Mouse (Mus musculus) c-Kit-positive CD71-negative TER-119-negative erythroid progenitor cells, embryonic 14.5 days (primary cell): ENCODE measurements around the gene Bcl9.

ENCODE experiments used
- DNase-seq: peaks from one replicate; pipeline ENCODE4 v3.0.0-alpha.2; 2013; ENCODE audit warnings: low read depth

The Bcl9 gene

DNA sequence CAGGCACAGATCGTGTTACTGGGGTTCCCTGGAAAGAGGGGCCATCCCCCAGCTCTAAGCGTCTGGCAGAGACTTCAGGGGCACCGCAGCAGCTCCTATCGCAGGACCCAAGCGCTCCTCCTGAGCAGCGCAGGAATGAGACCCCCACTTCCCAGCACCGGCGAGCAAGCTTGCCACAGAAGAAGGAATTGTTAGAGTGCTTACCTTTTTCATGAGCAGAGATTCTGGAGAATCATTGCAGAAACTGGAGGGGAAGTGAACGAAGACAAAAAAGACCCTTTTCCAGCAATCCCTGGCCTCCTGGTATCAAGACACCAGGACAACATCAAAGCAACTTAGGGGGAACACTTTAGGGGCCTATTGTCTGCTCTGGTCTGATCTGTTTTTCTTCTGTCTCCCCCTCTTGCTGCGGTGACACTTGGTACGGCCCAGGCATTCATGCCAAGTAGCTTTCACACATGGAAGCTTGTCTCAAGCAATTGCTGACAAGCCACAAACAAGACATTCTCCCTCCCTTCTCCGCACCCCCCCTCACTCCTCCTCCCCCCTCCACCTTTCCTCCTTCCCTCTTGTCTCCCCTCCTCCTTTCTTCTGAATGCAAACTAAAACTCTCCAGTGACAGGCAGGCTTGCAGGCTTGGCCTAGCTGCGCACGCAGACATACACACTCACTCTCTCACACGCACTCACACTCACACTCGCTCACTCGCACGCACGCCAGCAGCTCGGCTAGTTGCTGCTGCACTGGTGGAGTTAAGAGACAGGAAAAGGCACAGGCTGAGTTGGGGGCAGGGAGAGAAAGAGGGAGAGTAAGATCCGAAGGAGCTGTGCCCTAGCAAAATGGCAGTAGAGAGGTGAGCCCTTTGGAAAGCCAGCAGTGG, at the start of gene Bcl9:
Gene Bcl9, minus strand, starts transcription at position 365 of the 880 bp plus-strand sequence.
- peak; percentile 47 for DNase-seq

DNA sequence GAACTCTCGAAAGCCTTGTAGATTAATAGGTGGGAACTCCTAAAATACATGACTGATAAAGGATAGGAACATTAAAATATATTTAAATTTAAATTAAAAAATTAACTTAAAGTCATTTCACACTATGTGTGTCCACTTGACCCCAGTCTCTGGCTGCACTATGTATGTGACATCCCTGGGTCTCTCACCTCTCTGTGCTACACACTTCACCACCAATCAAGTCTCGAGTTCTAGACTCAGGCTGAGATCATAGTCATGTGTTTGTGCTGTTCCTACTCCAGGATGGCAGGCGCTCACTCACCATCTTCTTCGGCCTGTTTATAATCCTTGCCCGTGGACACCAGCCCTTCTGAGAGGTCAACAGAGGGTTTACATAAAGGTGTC, 41.5 kb upstream of the Bcl9 start:
- no peak for DNase-seq

DNA sequence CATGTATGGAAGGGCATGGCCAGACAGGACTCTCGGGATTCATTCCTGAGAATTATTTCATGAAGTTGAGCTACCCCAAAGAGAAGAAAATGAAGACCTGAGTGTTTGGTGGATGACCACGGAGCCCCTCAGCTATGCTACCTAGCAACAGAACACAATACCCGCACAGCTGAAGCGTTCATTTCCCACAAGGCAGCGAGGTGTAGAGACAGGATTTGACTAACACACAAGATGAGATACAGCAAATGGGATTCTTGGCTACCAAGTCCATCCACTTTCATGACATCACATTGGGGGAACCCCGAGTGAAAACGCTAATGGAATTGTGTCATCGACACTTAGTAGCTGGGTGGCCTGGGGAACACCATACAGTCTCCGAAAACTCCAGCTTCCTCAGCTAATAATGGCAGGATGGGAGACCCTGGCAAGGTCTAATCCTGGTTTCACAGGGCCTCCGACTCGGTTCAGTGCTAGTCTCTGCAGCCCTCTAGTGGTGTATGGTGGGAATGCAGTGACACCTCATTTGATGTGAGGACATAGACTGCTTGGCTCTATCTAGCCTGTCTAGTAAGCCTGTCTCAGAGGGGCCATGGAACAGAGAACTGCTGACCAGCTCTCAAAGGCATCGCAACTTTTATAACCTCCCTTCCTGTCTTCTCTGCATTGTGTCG, 40.9 kb upstream of the Bcl9 start:
- peak; percentile 77 for DNase-seq

DNA sequence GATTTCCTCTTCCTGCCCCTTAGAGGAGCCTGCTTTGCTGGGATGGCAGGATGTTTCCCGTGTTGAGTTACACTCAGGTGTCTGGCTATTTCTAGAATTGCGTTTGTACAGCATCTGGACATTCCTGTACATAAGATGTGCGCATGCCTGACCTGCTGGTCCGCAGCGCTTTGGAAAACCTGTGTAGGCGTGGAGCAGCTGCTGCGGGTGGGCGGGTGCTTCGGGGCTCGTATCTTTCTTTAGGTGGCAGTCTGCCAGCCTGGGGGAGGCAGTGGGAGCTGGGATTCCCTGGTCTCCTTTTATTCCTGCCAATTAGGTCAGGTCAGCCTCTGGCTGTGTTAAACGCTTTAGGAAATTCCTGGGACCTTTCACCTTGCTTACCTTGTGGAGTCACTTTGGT, 39.6 kb upstream of the Bcl9 start:
- no peak for DNase-seq

DNA sequence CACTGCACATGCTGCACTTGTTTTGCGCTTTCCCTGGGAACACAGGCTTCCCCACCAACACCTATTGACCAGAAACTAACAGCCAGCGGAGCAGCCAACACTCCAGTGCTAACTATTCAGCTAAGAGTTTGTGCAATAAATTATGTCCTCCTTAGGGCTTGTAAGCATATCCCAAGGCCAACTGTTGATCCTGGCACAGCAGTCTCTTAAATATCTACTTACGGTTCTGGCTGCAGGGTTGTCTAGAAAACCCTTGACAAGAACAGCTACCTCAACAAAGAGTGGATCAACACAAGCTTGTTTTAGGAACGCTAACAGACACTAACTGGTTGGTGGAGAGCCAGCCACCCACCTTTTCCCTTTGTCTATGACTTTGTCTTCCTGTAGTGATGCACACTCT, 38.6 kb upstream of the Bcl9 start:
- DNase-seq, result no peak

DNA sequence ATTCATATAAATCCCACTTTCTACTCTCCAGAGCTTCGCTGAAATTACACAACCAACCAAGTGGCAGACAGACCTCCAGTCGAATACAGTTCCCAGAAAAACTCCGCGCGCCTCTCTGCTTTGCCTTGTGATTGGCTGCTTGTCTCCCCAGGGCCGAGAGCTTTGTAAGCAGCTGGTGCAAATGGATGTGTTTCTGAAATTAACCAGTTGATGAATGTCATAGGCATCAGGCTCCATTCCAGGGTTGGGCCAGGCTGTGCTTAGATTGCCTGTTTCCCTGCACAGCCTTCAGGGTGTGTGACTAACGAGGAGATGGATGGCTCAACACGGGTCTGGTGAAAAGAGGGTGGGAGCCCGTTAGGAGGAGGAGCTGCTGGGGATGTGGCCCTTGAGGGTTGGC, 36.9 kb upstream of the Bcl9 start:
- DNase-seq, result no peak

DNA sequence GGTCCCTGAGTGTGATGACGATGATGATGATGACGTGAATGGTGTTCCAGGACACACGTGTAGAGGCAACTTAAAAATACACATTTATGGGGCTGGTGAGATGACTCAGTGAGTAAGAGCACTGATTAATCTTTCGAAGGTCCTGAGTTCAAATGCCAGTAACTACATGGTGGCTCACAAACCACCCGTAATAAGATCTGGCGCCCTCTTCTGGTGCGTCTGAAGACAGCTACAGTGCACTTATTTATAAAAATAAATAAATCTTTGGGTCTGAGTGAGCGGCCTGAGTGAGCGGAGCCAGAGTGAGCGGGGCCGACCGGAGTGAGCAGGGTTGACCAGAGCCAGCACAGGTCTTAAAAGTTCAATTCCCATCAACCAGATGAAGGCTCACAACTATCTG, 34.5 kb upstream of the Bcl9 start:
- DNase-seq, result no peak

DNA sequence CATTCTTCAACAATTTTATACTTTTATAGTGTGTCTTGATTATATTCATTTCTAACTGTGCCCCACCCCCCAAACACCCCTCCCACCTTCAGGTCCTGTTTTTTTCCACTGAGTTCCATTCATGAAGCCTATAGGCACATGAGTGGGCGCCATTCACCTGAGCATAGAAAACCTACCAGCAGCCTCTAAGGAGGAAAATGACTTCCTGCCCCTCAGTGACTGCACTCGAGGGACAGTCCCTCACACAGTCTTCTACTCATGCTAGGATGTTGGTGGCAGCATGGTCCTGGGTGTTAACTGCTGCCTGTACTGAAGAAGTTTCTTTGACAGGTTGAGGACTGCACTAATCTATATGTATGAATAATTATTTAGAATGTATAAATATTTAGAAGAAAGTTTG, 30.1 kb upstream of the Bcl9 start:
- no peak for DNase-seq

DNA sequence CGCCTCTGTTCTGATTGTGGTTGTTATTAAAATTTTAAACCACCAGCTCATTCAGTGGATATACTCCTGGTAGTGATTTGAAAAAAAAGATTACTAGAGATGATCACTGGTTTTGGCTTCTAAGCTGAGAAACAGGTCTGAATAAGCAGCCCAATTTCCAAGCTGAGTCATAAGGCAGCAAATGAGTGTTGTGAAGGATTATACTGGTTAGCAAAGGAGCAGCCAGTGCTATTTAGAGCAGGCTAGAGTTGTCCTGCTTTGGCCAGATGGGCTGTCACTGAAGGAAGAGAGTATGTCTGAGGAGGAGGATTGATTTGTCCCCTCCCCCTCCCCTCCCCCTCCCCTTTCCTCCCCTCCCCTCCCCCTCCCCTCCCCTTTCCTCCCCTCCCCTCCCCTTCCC, 29.6 kb upstream of the Bcl9 start:
- no peak for DNase-seq

DNA sequence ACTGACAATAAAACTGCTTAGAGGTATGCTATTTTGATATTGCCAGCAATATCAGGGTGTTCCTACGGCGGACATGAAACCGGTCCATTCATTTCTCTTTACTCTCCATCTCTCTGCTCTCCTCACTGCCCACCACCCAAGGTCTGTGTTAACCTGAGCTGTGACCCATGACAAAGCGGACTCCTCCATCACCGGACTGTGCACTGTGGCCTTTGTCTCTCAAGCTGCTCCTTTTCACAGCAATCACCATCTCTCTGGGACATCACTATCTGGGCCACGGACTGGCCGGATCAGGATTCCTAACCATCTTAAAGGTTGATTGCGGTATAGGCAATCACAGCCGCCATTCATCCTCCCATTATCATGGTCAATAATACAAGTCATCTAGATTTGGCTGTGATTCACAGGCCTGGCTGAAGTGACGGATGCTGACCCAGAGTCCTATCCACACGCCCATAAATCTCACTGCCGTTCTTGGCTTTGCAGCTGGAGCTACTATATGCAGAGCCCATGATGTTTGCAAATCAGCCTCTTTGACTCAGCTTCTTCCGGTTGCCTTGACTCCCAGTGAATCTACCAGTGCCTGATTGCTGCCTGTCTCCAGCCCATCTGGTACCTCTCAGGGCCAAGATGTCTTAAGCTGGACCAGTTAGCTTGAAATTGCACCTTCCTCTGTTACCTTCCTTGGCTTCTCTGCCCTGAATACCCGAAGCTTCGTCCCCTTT, 28.1 kb upstream of the Bcl9 start:
- DNase-seq, result no peak

DNA sequence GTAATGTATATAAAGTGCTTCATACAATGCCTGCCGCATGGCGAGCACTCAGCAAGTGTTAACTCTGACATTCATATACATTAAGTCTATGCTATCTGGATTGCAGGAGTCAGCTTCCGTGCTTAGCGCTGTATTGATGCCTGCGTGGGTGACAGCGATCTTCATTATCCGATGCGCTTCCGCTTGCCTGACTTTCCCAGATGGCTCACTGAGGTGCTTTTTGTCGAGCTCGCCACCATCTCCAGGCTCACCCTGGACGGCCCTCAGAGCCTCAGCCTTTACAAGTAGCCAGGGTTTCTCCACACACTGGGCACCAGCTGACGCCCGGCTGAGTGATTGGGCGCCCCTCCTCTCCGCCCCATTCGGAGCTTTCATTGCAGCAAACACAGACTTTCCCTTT, 26.3 kb upstream of the Bcl9 start:
- DNase-seq, result no peak

DNA sequence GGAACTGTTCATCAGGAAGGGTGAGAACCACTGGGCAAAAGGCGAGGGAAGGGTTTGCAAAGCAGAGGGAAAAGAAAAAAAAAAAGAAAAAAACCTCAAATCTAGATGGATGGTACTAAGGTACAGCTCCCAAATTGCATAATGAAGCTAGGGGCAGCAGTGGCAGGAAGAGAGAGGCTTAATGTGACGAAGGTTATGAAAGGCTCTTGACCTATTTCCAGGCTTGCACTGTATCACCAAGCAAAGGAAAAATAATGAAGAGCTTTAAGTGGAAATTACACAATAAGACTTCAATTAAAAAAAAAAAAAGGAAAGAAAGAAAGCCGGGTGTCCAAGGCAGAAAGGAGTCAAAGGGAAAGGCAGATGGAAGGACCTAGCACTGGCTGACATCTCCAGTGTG, 19.6 kb upstream of the Bcl9 start:
- DNase-seq, result no peak

DNA sequence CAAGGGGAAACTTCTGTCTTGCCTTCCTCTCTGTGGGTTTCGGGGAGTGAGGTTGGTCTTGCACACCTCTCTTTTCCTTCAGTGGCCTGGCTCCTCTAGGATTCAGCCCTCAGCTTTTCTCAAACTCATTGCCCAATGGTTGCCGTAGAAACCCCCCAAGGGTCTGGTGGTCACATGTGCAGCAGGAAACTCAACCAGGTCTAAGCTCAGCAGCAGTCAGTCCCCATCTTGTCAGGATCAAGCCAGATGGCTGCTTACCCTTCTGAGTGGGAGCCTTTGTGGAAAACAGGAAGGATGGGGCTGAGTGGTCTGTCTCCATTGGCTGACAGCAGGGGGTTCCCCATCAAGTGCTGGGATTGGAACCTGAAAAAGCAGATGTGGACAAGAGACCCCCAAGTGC, 15.7 kb upstream of the Bcl9 start:
- DNase-seq, result no peak

DNA sequence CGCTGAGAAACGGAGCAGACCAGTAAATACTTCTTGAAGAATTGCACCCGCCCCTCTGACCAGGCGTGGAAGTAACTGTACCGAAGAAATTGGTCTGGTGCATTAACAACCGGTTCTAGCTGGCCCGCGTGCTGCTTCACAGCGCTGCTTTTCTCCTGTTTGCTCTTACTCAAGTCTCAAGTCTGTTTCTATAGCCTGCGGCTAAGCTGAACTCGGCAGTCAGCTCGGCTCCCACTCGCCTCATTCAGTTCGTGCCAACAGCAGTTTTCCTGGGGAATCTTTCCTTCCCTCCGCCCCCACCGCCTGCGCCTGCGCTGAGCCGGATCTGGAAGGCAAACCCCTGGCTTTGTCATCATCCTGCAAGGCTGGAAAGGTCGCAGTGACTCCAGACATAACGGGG, 14.3 kb upstream of the Bcl9 start:
- DNase-seq, result no peak

DNA sequence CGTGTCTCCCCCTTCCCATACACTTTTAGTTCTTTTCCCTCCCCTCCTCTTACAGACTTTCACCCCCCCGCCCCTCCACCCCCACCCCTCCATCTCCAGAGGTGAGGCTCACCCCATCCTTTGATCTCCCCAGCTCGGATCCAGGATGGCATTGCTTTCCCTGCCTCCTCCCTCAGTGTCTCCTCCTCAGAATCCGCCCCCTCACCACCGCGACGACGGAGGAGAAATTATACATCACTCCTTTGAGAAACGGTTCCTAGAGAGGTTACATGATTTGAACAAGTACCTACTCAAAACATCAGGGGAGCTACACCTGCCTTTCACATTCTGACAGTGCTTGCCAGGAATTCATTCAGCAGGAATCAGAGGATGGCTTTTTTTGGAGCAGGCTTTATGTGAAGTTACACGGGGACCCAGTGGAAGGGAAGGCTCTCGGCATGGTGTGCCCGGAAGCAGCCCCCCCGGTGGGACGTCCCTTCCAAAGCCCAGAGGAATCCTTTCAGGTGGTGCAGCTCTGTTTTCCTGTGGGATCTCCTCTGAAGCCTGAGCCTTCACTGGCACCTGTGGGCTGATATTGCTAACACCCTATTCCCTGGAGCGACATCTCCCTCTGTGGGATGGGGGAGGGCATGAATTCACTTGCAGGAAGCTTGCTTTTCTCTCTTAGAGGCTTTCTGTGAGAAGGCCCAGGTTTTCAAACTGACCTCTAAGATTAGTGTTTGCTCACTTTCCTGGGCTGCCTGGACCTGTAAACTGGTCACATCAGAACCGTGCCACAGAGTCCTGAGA, 12.2 kb upstream of the Bcl9 start:
- DNase-seq, result no peak

DNA sequence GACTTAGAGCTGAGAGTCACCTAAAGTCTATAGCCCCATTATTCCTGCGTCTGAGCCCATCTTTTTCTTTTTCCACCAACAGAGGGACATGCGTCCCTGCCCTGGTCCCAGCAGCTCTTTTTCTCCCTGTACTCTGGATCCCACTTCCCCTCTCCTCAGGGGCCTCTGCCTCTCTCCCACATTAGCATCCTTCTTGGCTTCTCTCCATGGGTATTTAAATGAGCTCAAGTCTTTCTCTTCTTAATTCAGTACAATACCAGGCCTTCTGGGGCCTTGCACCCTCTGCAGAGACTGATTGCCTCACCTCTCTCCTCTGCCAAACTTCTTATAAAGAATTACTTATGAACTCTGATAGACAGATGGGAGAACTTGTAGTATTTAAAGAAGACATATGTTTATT, 10.7 kb upstream of the Bcl9 start:
- DNase-seq, result no peak

DNA sequence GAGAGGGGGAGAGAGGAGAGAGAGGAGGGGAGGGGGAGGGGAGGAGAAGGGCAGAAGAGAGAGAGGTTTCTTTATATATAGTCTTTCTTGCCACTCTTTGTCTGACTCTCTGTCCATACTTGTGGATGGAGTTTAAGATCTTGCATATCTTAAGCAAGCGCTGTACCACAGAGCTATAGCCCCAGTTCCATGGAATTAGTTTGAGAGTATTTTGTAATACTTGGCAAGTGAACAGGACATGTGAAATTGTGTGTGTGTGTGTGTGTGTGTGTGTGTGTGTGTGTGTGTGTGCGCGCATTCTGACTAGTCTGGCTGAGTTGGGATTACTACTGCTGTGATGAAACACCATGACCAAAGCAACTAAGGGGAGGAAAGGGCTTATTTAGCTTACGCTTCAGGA, 8.2 kb upstream of the Bcl9 start:
- no peak for DNase-seq

DNA sequence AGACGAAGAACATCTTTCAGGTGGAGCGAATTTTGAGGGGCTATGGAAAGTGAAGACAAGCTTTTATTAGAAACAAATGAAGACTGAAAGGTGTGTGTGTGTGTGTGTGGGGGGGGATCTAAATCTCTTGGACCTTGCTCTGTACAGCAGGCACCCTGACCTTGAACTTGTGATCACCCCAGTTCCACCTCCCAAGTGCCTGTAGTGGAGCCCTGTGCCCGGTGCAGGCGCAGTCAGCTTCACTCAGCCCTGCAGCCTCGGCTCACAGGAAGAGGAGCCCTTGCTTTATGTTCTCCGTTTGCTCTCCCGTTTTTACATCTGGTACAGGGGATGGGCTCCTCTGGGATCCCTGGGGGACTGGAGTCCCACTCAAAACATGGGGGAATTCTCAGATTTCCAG, 3.9 kb upstream of the Bcl9 start:
- no peak for DNase-seq

DNA sequence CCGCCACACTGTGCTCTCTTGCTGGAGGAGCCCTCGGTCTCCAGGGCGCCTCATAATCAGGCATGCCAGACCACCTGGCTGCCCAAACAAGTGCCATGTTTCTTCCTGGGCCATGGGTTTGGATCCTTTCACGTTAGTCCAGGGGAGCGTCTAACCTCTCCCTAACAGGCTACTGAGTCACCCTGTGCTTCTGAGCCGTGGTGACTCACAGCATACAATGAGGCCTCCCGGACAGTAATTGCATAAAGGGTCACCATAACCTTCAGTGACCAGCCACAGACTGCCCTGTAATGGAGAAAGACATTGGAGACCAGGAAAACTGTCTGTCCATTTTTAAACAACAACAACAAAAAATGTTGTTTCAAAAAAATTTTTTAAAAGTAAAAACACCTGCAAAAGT, 2.7 kb upstream of the Bcl9 start:
- DNase-seq, result no peak

DNA sequence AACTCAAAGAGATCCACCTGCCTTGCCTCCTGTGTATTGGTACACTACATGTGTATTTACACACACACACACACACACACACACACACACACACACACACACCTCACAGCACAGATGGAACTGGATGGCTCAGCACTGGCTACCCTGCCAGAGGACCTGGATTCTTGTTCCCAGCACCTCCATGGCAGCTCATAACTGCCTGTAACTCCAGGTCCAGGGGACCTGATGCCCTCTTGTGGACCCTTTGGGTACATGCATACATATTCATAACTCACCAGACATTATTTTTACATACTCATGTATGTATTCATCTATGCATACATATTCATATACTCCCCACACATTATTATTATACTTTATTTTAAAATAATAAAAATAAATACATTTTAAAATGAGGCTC, 2.2 kb upstream of the Bcl9 start:
- no peak for DNase-seq

DNA sequence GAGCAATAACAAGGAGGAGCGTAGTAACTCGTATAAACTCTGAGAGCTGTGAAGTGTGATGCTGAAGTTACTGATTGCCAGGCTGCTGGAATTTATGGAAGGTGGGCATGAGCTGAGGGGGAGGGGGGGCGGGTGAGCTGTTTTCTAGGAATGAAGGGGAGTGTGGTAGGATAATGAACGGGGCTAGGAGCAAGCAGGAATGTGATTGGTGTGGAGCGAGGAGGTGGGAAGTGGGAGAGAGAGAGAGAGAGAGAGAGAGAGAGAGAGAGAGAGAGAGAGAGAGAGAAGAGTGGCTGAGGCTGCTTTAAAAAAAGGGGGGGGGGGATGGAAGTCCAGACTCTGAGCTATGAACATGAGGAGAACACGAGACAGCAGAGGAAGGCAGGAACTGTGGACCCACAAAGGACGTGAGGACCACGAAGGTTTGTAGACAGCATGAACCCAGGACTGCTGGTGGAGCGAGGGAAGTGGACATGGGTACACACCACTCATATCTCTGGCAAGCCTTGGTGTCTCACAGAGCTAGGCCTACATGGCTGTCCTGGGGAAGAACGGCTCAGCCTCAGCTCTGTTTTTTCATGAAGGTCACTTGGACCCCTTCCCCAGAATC, 1.2 kb upstream of the Bcl9 start:
- no peak for DNase-seq
